Mouse (Mus musculus) testis, adult 2 months (tissue): ENCODE data around the gene St8sia4. TPM values are rescaled to one million over a fixed set of nuclear protein-coding genes. Genes with fewer than 3 reads are reported as not detected.

ENCODE experiments used
- H3K27ac ChIP-seq: fragments of 200-500 bp; 2 replicates; pipeline ENCODE4 v1.5.1; 2012; ENCODE audit warnings: low read depth, low read length; ENCODE audit not compliant: control insufficient read depth, insufficient read depth
- H3K27me3 ChIP-seq: fragments of 200-500 bp; 2 replicates; pipeline ENCODE4 v1.6.1; 2012; ENCODE audit warnings: mild to moderate bottlenecking, low read length, moderate library complexity; ENCODE audit not compliant: control insufficient read depth, insufficient read depth
- H3K36me3 ChIP-seq: fragments of 200-500 bp; 2 replicates; pipeline ENCODE4 v1.6.1; 2012; ENCODE audit warnings: mild to moderate bottlenecking, low read length; ENCODE audit not compliant: control insufficient read depth, insufficient read depth
- H3K4me1 ChIP-seq: fragments of 200-500 bp; 2 replicates; pipeline ENCODE4 v1.6.1; 2012; ENCODE audit warnings: low read length; ENCODE audit not compliant: control insufficient read depth, insufficient read depth
- H3K4me3 ChIP-seq: fragments of 200-500 bp; 2 replicates; pipeline ENCODE4 v1.5.1; 2012; ENCODE audit warnings: low read depth, mild to moderate bottlenecking, low read length, moderate library complexity, mixed read lengths; ENCODE audit not compliant: control insufficient read depth
- CTCF ChIP-seq: fragments of 200-500 bp; IDR thresholded peaks from 2 replicates; pipeline ENCODE4 v1.5.1; 2012; ENCODE audit warnings: low read depth, mild to moderate bottlenecking, inconsistent platforms, low read length, moderate library complexity; ENCODE audit not compliant: control insufficient read depth, insufficient read depth, insufficient replicate concordance
- POLR2A ChIP-seq: fragments of 200-500 bp; IDR thresholded peaks from 2 replicates; pipeline ENCODE4 v1.6.1; 2012; ENCODE audit warnings: low read depth, mild to moderate bottlenecking, inconsistent platforms, low read length, moderate library complexity; ENCODE audit not compliant: control insufficient read depth
- polyA plus RNA-seq: library from polyadenylated mRNA; depleted of rRNA; stranded (reverse); fragments of >200 nt; gene quantifications from 2 replicates; pipeline ENCODE4 v1.2.3, GENCODE M21; 2012

Gene St8sia4
- polyA plus RNA-seq, 1 experiment, result 0.04 TPM

GRCm38 (mm10) chr1:95665951-95666484, 1.4 kb downstream of the St8sia4 start:
- H3K27me3 ChIP-seq, result no peaks in the 10 kb centered on the region

GRCm38 (mm10) chr1:95664969-95665702, 2.2 kb downstream of the St8sia4 start:
- no peak for TF ChIP-seq POLR2A
- no peak for TF ChIP-seq CTCF
- H3K36me3 ChIP-seq, result no peaks in the 10 kb centered on the region
- no peaks in the 10 kb centered on the region for H3K27me3 ChIP-seq
- no peak overlapping the region for H3K4me3 ChIP-seq
- H3K4me1 ChIP-seq, result peaks cover 6% of the 10 kb centered on the region; the same call in 1 of the 2 replicates
- no peak overlapping the region for H3K27ac ChIP-seq

More at GRCm38 (mm10) chr1:95665951-95666484, 1.4 kb downstream of the St8sia4 start:
- Histone ChIP-seq H3K4me3 (no peak overlapping the region; the same call in 1 of the 2 replicates), H3K36me3 (no peaks in the 10 kb centered on the region), H3K4me1 (peaks cover 6% of the 10 kb centered on the region; the same call in 1 of the 2 replicates), H3K27ac (no peak overlapping the region)
- TF ChIP-seq CTCF (no peak), POLR2A (no peak)

DNA sequence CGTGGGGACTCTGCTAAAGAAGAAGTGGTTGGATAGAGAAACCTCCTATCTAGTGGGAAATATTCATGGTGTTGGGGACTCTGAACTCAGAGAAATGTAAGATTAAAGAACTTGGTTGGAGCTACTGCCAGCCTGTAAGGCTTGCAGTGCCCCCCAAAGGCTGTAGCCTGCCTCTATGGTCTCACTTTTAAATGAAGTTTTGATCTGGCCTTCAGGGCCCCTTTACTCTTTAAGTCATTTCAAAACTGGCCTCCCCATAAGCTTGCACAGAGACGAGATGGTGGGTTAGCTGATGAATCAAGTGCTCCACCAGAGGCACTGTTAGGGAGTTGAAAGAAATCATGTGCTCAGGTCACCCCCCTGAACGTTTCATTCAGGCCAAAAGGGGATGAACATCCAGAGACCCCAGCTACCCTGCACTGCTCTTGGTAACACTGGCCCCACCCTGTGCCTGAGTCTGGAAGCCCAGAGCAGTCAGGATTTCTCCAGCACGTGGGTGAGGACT, 3.0 kb downstream of the St8sia4 start:
- Histone ChIP-seq H3K27ac (no peak overlapping the region), H3K4me3 (no peak overlapping the region)
- TF ChIP-seq POLR2A (no peak), CTCF (no peak)

GRCm38 (mm10) chr1:95657051-95657668, 10.2 kb downstream of the St8sia4 start:
- Histone ChIP-seq H3K4me1 (no peaks in the 10 kb centered on the region), H3K27ac (no peak overlapping the region), H3K4me3 (no peak overlapping the region), H3K27me3 (no peaks in the 10 kb centered on the region), H3K36me3 (no peaks in the 10 kb centered on the region)
- TF ChIP-seq POLR2A (no peak), CTCF (no peak)

More for the DNA sequence above, 3.0 kb downstream of the St8sia4 start:
- peaks cover 6% of the 10 kb centered on the region; the same call in 1 of the 2 replicates for H3K4me1 ChIP-seq
- H3K27me3 ChIP-seq, result no peaks in the 10 kb centered on the region
- H3K36me3 ChIP-seq, result no peaks in the 10 kb centered on the region

DNA sequence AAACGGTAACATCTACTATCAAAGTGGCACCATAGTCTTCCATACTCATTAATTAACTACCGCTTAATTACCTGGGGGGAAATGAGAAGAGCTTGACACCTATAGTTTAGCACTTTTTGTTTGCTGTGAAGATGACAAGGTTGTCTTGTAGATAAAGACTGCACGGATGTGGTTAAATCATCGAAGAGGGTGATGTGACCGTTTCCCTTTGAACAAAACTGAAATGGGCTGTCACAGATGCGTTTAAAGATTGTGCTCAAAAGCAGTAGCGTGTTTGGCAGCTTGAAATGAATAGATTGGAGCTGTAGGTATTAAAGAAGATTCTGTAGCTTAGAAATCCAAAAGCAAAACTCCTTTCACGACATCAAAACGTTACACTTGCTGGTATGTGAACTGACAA, 11.8 kb downstream of the St8sia4 start:
- Histone ChIP-seq H3K4me1 (no peaks in the 10 kb centered on the region), H3K27ac (no peak overlapping the region), H3K27me3 (no peaks in the 10 kb centered on the region), H3K36me3 (no peaks in the 10 kb centered on the region), H3K4me3 (no peak overlapping the region)
- TF ChIP-seq CTCF (no peak), POLR2A (no peak)

- no peaks in the 10 kb centered on the region for H3K27me3 ChIP-seq
- no peak overlapping the region for H3K4me3 ChIP-seq
- TF ChIP-seq POLR2A (no peak), CTCF (no peak)
- no peaks in the 10 kb centered on the region for H3K36me3 ChIP-seq
- H3K27ac ChIP-seq, result no peak overlapping the region
- H3K4me1 ChIP-seq, result no peaks in the 10 kb centered on the region
Measured at GRCm38 (mm10) chr1:95653445-95653844, 13.9 kb downstream of the St8sia4 start.

DNA sequence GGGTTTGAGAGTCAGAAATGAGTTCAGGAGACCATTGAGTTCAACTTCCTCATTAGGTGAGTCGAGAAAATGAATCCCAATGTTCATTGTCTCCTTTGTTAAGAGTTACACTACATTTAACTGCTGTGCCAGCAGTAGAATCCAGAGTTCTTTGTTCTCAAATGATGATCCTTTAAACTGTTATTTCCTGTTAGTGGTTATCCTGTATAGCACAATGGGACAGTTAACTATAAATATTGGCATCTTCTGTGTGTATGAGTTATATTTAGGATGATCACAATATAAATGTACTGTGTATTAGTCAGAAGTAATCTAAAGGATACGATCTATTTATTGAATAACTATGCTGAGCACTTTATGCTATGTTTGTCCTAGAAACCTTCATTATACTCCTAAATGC, 23.1 kb downstream of the St8sia4 start:
- Histone ChIP-seq H3K27ac (no peak overlapping the region), H3K4me3 (no peak overlapping the region), H3K27me3 (no peaks in the 10 kb centered on the region), H3K4me1 (no peaks in the 10 kb centered on the region), H3K36me3 (no peaks in the 10 kb centered on the region)
- TF ChIP-seq POLR2A (no peak), CTCF (no peak)
